Mouse (Mus musculus) hindbrain, embryonic 11.5 days (tissue): ENCODE results near the gene Sept7. TPM values are rescaled to one million over a fixed set of nuclear protein-coding genes. Genes with fewer than 3 reads are reported as not detected.
"Not testable (repeated sequence)": the region's sequence is repeated elsewhere in the genome, so short reads cannot be mapped to it uniquely, and the experiment has no call there.

Experiments
- ATAC-seq: fragments of 200-750 bp; cut with Nextera tagmentation; 2 replicates; pipeline ENCODE4 v1.8.0; 2017; ENCODE audit warnings: mild to moderate bottlenecking, moderate TSS enrichment, moderate library complexity; ENCODE audit not compliant: low FRiP score
- DNase-seq: peaks from one replicate; pipeline ENCODE4 v3.0.0-alpha.2; 2015; ENCODE audit warnings: low spot score
- H3K27ac ChIP-seq: fragments of 300-500 bp; sonication (generic); 2 replicates; pipeline ENCODE4 v1.5.1; 2014; ENCODE audit warnings: mild to moderate bottlenecking, low read depth, low read length
- H3K27me3 ChIP-seq: fragments of 300-500 bp; sonication (generic); 2 replicates; pipeline ENCODE4 v1.6.1; 2014; ENCODE audit warnings: mild to moderate bottlenecking, low read length, moderate library complexity, mixed read lengths; ENCODE audit not compliant: control insufficient read depth, insufficient read depth
- H3K36me3 ChIP-seq: fragments of 300-500 bp; sonication (generic); 2 replicates; pipeline ENCODE4 v1.6.1; 2014; ENCODE audit warnings: mild to moderate bottlenecking, low read length, moderate library complexity, mixed read lengths; ENCODE audit not compliant: control insufficient read depth, insufficient read depth
- H3K4me1 ChIP-seq: fragments of 300-500 bp; sonication (generic); replicated peaks from 2 replicates; pipeline ENCODE4 v1.6.1; 2014; ENCODE audit warnings: low read length, mixed read lengths; ENCODE audit not compliant: control insufficient read depth, insufficient read depth
- H3K4me2 ChIP-seq: fragments of 300-500 bp; sonication (generic); replicated peaks from 2 replicates; pipeline ENCODE4 v1.6.1; 2014; ENCODE audit warnings: mild to moderate bottlenecking, low read depth, low read length
- H3K4me3 ChIP-seq: fragments of 300-500 bp; sonication (generic); 2 replicates; pipeline ENCODE4 v1.5.1; 2014; ENCODE audit warnings: low read depth, low read length
- H3K9ac ChIP-seq: fragments of 300-500 bp; sonication (generic); 2 replicates; pipeline ENCODE4 v1.6.1; 2014; ENCODE audit warnings: low read depth, low read length
- H3K9me3 ChIP-seq: fragments of 300-500 bp; sonication (generic); 2 replicates; pipeline ENCODE4 v1.6.1; 2016; ENCODE audit warnings: low read length; ENCODE audit not compliant: control insufficient read depth
- WGBS: fragments of 180-500 bp; shearing (Covaris S2); extraction: QIAGEN DNeasy Blood & Tissue Kit; methylation state at CpG from one replicate; pipeline ENCODE4 v1.1.7; 2014; 5-methylcytosine and 5-hydroxymethylcytosine counted together
- polyA plus RNA-seq: library from polyadenylated mRNA; unstranded; fragments of >200 nt; fragmentation: Nextera tagmentation; extraction: Ambion mirVana; gene quantifications from 2 replicates; pipeline ENCODE4 v1.2.1, GENCODE M21; 2014

Gene Sept7
- polyA plus RNA-seq, 1 experiment from 2014 or later: 290 TPM

GRCm38 (mm10) chr9:25267574-25267973 lies 15.3 kb downstream of the Sept7 start:
- Histone ChIP-seq H3K27ac (no peak overlapping the region), H3K9ac (no peak overlapping the region), H3K36me3 (no peaks in the 10 kb centered on the region), H3K9me3 (no peaks in the 10 kb centered on the region), H3K4me1 (no peaks in the 10 kb centered on the region), H3K4me3 (no peak overlapping the region), H3K4me2 (no peak overlapping the region), H3K27me3 (no peaks in the 10 kb centered on the region)
- DNase-seq (no peak), ATAC-seq (no peak)
- WGBS: 89% methylated on average over 2 of the region's 2 CpGs

- no peak for DNase-seq
- Histone ChIP-seq H3K4me2 (no peak overlapping the region), H3K4me1 (no peaks in the 10 kb centered on the region), H3K9me3 (no peaks in the 10 kb centered on the region), H3K4me3 (no peak overlapping the region), H3K27me3 (no peaks in the 10 kb centered on the region), H3K9ac (no peak overlapping the region), H3K36me3 (no peaks in the 10 kb centered on the region), H3K27ac (no peak overlapping the region)
- WGBS: 91% methylated on average over 2 of the region's 2 CpGs
- no peak for ATAC-seq
These were observed 19.7 kb downstream of the Sept7 start for GRCm38 (mm10) chr9:25271902-25272301.

DNA sequence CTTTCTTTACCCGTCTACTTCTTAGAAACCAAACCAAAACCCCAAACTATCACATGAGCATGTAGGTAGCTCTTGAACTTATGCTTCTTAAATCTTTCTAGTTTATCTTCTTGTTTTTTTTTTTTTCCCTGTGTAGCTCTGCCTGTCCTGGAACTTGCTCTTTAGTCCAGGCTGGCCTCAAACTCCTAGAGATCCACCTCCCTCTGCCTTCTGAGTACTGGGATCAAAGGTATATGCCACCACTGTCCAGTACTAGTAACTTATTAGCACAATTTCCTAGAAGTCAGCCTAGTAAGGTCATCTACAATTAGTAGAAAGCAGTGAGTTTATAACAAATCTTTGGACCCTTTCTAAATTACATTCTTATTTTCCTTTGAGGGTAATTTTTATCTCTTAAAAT lies 37.6 kb downstream of the Sept7 start:
- Histone ChIP-seq H3K9ac (no peak overlapping the region), H3K4me2 (no peak overlapping the region), H3K27ac (no peak overlapping the region), H3K36me3 (0 out of 2 replicates have a peak, but pooled peaks cover 2% of the 10 kb centered on the region), H3K4me1 (no peaks in the 10 kb centered on the region), H3K4me3 (no peak overlapping the region), H3K27me3 (no peaks in the 10 kb centered on the region), H3K9me3 (no peaks in the 10 kb centered on the region)
- DNase-seq (no peak), ATAC-seq (no peak)
- WGBS: 95% methylated on average over 1 of the region's 1 CpGs

DNA sequence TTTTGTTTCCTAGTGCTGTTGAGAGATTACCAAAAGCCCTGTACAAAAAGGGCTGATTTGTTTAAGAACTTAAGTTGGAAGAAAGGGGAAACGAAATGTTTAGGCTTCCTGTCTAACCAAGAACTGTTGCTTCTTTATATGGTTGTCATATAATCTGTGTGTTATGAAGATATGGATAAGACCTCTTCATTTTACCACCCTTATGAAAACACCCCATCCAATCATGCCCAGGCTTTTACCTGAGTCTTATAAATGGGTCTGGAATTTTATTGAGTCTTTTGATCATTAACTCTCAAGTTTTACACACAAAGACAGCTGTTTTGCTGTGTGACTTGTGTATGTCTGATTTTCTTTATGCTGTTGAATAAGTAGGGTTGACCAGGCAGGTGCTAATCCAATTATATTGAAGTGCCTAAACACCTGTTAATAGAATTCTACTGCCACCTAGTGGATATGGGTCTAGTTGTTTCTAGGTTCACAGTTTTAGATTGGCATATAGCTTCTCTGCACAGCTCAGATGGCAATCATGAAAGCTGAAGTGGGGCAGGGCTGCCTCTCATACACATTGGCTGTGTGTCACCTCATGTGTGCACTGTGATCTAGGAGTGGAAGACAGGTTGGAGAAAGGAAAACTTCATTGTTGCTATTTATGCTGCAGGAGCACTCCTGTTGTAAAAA lies 57.4 kb downstream of the Sept7 start:
- DNase-seq (peak; percentile 61), ATAC-seq (no peak)
- no peak overlapping the region for H3K4me2 ChIP-seq
- no peak overlapping the region for H3K9ac ChIP-seq
- no peaks in the 10 kb centered on the region for H3K27me3 ChIP-seq
- no peak overlapping the region for H3K27ac ChIP-seq
- no peaks in the 10 kb centered on the region for H3K36me3 ChIP-seq
- H3K9me3 ChIP-seq: no peaks in the 10 kb centered on the region
- H3K4me3 ChIP-seq: no peak overlapping the region
- WGBS: 71% methylated on average over 1 of the region's 1 CpGs
- H3K4me1 ChIP-seq: no peaks in the 10 kb centered on the region

DNA sequence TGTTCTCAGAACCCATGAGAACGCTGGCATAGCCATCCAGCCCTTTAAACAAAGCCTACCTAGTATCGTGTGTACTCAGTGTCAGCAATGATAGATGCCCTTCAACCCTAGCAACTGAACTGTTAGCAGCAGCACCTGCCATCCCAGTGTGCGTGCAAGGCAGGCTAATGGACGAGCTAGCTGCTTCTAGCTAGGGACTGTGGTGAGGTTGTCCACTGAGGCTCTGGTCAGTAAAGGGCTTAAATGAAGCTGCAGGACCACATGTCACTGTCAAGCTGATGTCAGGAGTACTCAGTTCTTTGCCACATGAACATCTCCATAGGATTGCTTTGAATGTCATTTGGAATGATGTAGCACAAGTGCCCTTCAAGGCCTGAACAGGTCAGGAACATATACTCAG lies 62.1 kb downstream of the Sept7 start:
- WGBS: 83% methylated on average over 4 of the region's 4 CpGs
- Histone ChIP-seq H3K27ac (no peak overlapping the region), H3K9ac (no peak overlapping the region), H3K4me1 (no peaks in the 10 kb centered on the region), H3K4me3 (no peak overlapping the region), H3K27me3 (no peaks in the 10 kb centered on the region), H3K36me3 (no peaks in the 10 kb centered on the region), H3K4me2 (no peak overlapping the region), H3K9me3 (no peaks in the 10 kb centered on the region)
- no peak for ATAC-seq
- DNase-seq: no peak

DNA sequence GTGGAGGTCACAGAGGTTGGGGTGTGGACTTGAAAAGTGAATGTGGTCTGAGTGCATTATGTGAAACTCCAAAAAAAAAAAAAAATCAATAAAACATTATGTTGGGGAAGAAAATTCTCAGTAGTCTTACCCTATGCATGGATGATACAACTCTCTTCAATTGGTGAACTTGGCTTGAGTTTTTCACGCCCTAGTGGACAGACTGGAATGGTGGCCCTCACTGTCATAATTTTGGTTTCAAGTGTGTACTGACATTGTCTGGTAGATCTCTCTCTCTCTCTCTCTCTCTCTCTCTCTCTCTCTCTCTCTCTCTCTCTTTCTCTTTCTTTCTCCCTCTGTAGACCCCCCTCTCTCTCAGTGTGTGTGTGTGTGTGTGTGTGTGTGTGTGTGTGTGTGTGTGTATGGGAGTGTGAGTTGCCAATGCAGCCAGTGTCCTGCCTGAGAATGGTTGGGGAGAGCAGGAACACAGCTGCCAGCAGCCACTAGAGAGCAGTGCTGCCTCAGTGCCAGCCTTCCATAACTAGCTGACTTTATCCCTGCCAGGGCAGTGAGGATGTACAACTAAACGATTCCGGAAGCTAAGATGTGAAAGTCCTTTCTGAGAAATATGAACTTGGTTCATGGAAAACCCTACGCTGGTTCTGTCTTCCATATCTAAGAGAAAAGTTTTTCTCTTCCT lies 65.7 kb downstream of the Sept7 start:
- no peak overlapping the region for H3K9ac ChIP-seq
- no peak overlapping the region for H3K4me2 ChIP-seq
- no peak overlapping the region for H3K27ac ChIP-seq
- no peak overlapping the region for H3K4me3 ChIP-seq
- DNase-seq: peak; percentile 36
- no peaks in the 10 kb centered on the region for H3K27me3 ChIP-seq
- ATAC-seq: peak; percentile 41; the same call in 1 of the 2 replicates
- no peaks in the 10 kb centered on the region for H3K9me3 ChIP-seq
- 60% methylated on average over 4 of the region's 4 CpGs for WGBS
- no peaks in the 10 kb centered on the region for H3K4me1 ChIP-seq
- H3K36me3 ChIP-seq: no peaks in the 10 kb centered on the region

DNA sequence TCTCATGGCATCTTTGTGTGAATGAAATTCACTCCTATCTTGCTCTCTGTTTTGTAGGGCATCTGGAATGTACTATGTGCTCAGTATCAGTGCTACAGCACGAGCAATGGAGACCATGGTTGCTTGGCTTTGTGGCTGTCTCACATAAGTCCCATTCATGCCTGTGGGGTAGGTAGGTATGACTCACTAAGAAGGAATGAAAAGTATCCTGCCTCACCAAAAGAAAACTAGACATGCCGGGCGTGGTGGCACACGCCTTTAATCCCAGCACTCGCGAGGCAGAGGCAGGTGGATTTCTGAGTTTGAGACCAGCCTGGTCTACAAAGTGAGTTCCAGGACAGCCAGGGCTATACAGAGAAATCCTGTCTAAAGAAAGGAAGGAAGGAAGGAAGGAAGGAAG lies 67.4 kb downstream of the Sept7 start:
- H3K4me3 ChIP-seq, H3K9me3 ChIP-seq, DNase-seq, ATAC-seq, H3K4me1 ChIP-seq, H3K36me3 ChIP-seq, H3K27me3 ChIP-seq, H3K4me2 ChIP-seq, H3K27ac ChIP-seq, H3K9ac ChIP-seq: not testable (repeated sequence)
- 95% methylated on average over 6 of the region's 6 CpGs for WGBS

DNA sequence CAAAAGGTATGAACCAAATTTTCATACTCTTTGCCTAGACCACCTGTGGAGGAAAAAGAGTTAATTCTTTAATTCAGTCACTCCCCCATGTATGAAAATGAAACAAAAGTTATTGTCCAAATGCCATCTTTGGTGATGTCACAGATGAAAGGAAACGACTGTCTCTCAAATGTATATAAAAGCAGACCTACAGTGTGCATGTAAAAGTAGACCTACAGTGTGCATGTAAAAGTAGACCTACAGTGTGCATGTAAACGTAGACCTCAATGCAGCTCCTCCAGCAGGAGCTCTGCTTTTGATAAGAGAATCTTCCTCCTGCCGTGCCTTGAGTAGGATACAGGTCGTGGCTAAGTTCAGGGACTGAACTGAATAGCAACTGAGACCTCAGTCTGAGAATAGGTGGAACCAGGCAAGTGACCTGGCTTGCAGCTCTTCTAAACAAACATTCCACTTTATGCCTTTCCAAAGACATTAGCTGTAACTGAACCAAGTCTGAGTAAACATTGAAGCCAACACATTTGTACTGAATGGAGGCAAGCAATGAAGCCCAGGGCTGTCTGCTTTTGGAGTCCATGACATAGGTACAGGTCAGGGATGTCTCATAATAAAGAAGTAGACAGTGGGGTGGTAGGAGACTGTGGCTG lies 75.6 kb downstream of the Sept7 start:
- no peak overlapping the region for H3K4me2 ChIP-seq
- H3K27ac ChIP-seq: no peak overlapping the region
- ATAC-seq (no peak), DNase-seq (no peak)
- H3K36me3 ChIP-seq: no peaks in the 10 kb centered on the region
- WGBS: 84% methylated on average over 4 of the region's 4 CpGs
- no peak overlapping the region for H3K4me3 ChIP-seq
- no peak overlapping the region for H3K9ac ChIP-seq
- H3K4me1 ChIP-seq: no peaks in the 10 kb centered on the region
- no peaks in the 10 kb centered on the region for H3K27me3 ChIP-seq
- no peaks in the 10 kb centered on the region for H3K9me3 ChIP-seq
